Mouse (Mus musculus) midbrain, embryonic 13.5 days (tissue): ENCODE measurements at regions not wholly inside any gene's neighbourhood (a gene's known extent, or its start where the extent isn't known, plus 50 kb on each side); places are given as distances from the start of the nearest gene placed in this dataset.

Experiments used
- ATAC-seq: fragments of 200-750 bp; cut with Nextera tagmentation; 2 replicates; pipeline ENCODE4 v1.8.0; 2017; ENCODE audit warnings: mild to moderate bottlenecking, moderate TSS enrichment, moderate library complexity
- H3K27ac ChIP-seq: fragments of 300-500 bp; sonication (generic); 2 replicates; pipeline ENCODE4 v1.5.1; 2015; ENCODE audit warnings: inconsistent platforms, mild to moderate bottlenecking, moderate library complexity
- H3K27me3 ChIP-seq: fragments of 300-500 bp; sonication (generic); 2 replicates; pipeline ENCODE4 v1.6.1; 2015; ENCODE audit warnings: mild to moderate bottlenecking, inconsistent platforms
- H3K36me3 ChIP-seq: fragments of 300-500 bp; sonication (generic); 2 replicates; pipeline ENCODE4 v1.6.1; 2015; ENCODE audit warnings: mild to moderate bottlenecking, inconsistent platforms
- H3K4me1 ChIP-seq: fragments of 300-500 bp; sonication (generic); replicated peaks from 2 replicates; pipeline ENCODE4 v1.6.1; 2015; ENCODE audit warnings: inconsistent platforms
- H3K4me2 ChIP-seq: fragments of 300-500 bp; sonication (generic); replicated peaks from 2 replicates; pipeline ENCODE4 v1.6.1; 2015; ENCODE audit warnings: moderate library complexity, mild to moderate bottlenecking, inconsistent platforms
- H3K4me3 ChIP-seq: fragments of 300-500 bp; sonication (generic); replicated peaks from 2 replicates; pipeline ENCODE4 v1.5.1; 2015; ENCODE audit warnings: mild to moderate bottlenecking, inconsistent platforms
- H3K9ac ChIP-seq: fragments of 300-500 bp; sonication (generic); replicated peaks from 2 replicates; pipeline ENCODE4 v1.6.1; 2015; ENCODE audit warnings: mild to moderate bottlenecking, inconsistent platforms
- H3K9me3 ChIP-seq: fragments of 300-500 bp; sonication (generic); 2 replicates; pipeline ENCODE4 v1.6.1; 2016; ENCODE audit warnings: mild to moderate bottlenecking, inconsistent platforms
- WGBS: fragments of 180-500 bp; shearing (Covaris S2); methylation state at CpG from one replicate; pipeline ENCODE4 v1.1.7; 2015; 5-methylcytosine and 5-hydroxymethylcytosine counted together

GRCm38 (mm10) chr1:113194116-113194812 is 1329.5 kb upstream of the Dsel start:
- 74% methylated on average over 1 of the region's 1 CpGs for WGBS
- no peak overlapping the region for H3K9ac ChIP-seq
- H3K36me3 ChIP-seq: no peaks in the 10 kb centered on the region
- H3K27me3 ChIP-seq: no peaks in the 10 kb centered on the region
- no peak overlapping the region for H3K4me3 ChIP-seq
- H3K4me2 ChIP-seq: no peak overlapping the region
- no peaks in the 10 kb centered on the region for H3K9me3 ChIP-seq
- ATAC-seq: no peak
- no peak overlapping the region for H3K27ac ChIP-seq
- H3K4me1 ChIP-seq: no peaks in the 10 kb centered on the region

GRCm38 (mm10) chr1:113163173-113163572 is 1298.5 kb upstream of the Dsel start:
- H3K9ac ChIP-seq: no peak overlapping the region
- H3K4me2 ChIP-seq: no peak overlapping the region
- H3K4me1 ChIP-seq: no peaks in the 10 kb centered on the region
- no peaks in the 10 kb centered on the region for H3K36me3 ChIP-seq
- 91% methylated on average over 1 of the region's 1 CpGs for WGBS
- no peak overlapping the region for H3K4me3 ChIP-seq
- no peak overlapping the region for H3K27ac ChIP-seq
- no peaks in the 10 kb centered on the region for H3K9me3 ChIP-seq
- ATAC-seq: no peak
- H3K27me3 ChIP-seq: no peaks in the 10 kb centered on the region
